Mouse (Mus musculus): ENCODE data around the gene Acsm5. TPM values are rescaled to one million over a fixed set of nuclear protein-coding genes. Genes with fewer than 3 reads are reported as not detected.

Gene Acsm5
- 0.15 TPM in 1 of 2 replicates, not detected in the other for polyA plus RNA-seq (2015; fragmentation: Nextera tagmentation; extraction: Ambion mirVana)

DNA sequence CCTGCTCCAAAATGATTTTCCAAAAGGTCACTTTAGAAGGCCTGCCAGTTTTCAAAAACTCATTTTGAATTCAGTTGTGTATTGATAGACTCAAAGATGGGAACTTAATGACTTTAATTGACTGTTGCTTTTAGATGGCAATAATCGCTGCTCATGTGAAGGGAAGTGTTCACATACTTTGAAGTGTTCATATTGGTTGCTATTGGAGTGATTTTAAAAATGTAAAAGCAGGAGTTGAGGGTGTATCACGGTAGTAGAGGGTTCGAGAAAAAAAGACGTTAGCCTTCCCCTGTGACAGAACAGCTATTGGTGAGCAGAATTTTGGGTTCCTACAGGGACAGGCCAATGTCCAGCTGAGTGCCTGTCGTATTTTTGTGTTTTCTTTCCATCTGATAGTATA is at the start of gene Acsm5:
Gene Acsm5, plus strand, starts transcription at position 301 of the 400 bp plus-strand sequence.
- no peak within 1 kb of the TSS for H3K27ac ChIP-seq
- H3K9me3 ChIP-seq = no peaks in the 10 kb centered on the region
- H3K4me2 ChIP-seq = no peak within 1 kb of the TSS

DNA sequence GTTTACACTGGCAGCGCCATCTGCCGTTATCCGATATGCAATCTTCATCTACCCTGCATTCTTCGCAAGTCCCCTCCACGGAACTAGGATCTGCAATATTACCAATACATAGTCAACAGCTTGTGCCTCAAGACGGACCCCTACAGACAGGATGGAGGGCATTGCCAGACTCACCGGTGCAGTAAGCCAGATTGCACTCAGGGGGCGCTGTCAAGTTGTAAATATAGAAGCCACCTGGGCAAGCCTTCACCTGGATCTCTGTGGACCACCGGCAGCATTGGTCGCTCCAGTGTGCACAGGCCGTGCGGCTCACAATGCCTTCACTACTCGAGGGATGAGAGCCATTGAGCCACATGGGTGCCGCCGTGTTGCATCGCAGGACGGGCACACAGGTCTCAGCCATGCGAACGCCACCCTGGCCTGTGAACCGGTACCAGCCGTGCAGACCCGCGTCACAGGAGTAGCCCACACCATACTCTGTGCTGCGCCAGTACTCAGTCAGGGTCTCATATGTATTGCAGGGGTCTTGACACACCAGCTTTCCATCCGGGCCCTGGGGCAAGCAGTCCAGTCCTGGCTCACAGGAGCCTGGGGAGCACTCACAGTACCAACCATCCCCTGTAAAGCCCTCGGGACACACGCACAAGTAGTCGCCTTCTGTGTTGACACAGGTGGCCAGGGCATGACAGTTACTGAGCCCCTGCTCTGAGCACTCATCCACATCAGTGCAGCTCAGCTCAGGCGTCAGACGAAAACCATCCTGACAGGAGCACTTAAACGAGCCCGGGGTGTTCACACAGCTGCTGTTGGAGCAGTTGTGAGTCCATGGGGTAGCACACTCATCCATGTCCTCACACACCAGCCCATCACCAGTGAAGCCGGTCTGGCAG is 42.5 kb upstream of the Acsm5 start:
- Histone ChIP-seq H3K4me3 (no peak overlapping the region), H3K4me2 (no peak overlapping the region), H3K27ac (no peak overlapping the region), H3K4me1 (no peaks in the 10 kb centered on the region), H3K27me3 (replicated peaks) (no peaks in the 10 kb centered on the region), H3K36me3 (replicated peaks) (no peaks in the 10 kb centered on the region), H3K9ac (no peak overlapping the region), H3K9me3 (no peaks in the 10 kb centered on the region)
- 80% methylated on average over 33 of the region's 33 CpGs for WGBS
- ATAC-seq (replicated peaks) = no peak

More for the DNA sequence above, at the start of gene Acsm5:
- WGBS = 65% methylated on average over 5 of the region's 5 CpGs
- no peak within 1 kb of the TSS for H3K4me3 ChIP-seq
- H3K27me3 ChIP-seq (replicated peaks) = 0 out of 2 replicates have a peak, but pooled peaks cover 4% of the 10 kb centered on the region
- no peaks in the 10 kb centered on the region for H3K36me3 ChIP-seq (replicated peaks)
- ATAC-seq (replicated peaks) = no peak
- H3K4me1 ChIP-seq = no peaks in the 10 kb centered on the region
- no peak within 1 kb of the TSS for H3K9ac ChIP-seq

DNA sequence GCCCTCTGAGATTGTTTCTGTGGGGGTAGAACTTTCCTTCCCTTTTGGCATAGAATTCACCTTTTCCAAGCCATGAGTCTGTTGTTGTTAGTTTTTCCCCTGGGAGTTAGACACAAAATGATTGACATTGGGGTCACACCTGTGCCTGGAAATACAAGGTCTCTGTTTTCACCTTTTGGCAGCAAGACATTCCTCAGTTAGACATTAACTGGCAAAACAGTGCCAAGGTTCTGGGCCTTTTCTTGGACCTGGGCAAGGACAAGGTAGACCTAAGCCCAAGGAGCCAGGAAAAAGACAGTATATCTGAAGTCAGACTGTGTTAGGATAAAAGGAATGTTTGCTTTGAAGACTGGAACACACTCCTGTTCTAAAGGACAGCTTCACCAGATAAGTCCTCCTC is 40.0 kb upstream of the Acsm5 start, which contains the start of gene Umod:
Gene Umod, minus strand, starts transcription at position 27 of the 400 bp plus-strand sequence.
- Histone ChIP-seq H3K4me2 (no peak within 1 kb of the TSS), H3K27ac (no peak within 1 kb of the TSS), H3K27me3 (replicated peaks) (no peaks in the 10 kb centered on the region), H3K36me3 (replicated peaks) (no peaks in the 10 kb centered on the region), H3K9me3 (no peaks in the 10 kb centered on the region), H3K4me1 (no peaks in the 10 kb centered on the region), H3K9ac (no peak within 1 kb of the TSS), H3K4me3 (no peak within 1 kb of the TSS)
- ATAC-seq (replicated peaks) = no peak

DNA sequence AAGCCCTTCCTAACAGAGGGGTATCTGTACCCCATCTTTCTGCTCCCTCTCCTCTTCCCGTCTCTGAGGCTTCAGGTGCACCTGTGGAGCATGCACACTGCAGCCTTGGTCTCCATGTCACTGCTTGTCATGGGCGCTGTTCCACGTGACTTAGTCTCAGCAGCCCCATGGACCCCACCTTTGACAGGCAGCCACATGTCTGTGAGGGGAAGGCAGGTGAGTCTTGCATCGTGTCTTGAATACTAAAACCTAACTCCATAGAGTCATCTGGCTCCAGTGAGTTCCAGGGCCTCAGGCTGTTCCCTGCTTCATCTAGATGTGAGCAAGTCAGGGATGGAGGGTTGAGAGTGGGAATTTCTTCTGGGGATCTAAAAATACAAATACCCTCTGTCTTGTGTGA is 35.1 kb upstream of the Acsm5 start:
- ATAC-seq (replicated peaks) = no peak
- no peaks in the 10 kb centered on the region for H3K36me3 ChIP-seq (replicated peaks)
- H3K4me2 ChIP-seq = no peak overlapping the region
- H3K27me3 ChIP-seq (replicated peaks) = no peaks in the 10 kb centered on the region
- H3K4me1 ChIP-seq = no peaks in the 10 kb centered on the region
- WGBS = 86% methylated on average over 4 of the region's 4 CpGs
- H3K27ac ChIP-seq = no peak overlapping the region
- H3K9me3 ChIP-seq = no peaks in the 10 kb centered on the region
- no peak overlapping the region for H3K4me3 ChIP-seq
- no peak overlapping the region for H3K9ac ChIP-seq

DNA sequence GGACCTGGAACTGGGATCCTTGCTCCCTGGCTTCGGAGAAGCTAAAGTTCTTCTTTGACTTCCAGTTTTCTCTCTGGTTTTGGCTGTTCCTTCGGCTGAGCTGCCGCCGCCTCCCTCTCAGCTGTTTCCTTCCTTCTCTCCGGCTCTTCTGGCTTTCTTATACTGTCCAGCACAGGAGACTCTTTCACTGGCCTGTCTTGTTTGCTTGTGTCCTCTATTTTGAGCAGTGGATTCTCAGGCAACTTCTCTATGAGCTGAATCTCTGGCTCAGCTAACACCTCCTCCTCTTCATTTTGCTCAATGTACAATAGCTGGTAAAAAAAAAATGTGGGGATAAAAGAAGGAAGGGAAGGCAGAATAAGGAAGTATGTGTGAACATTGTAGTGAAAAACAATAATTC is 32.6 kb upstream of the Acsm5 start:
- ATAC-seq (replicated peaks) = no peak
- Histone ChIP-seq H3K9me3 (no peaks in the 10 kb centered on the region), H3K27me3 (replicated peaks) (no peaks in the 10 kb centered on the region), H3K27ac (no peak overlapping the region), H3K4me3 (no peak overlapping the region), H3K36me3 (replicated peaks) (no peaks in the 10 kb centered on the region), H3K4me1 (no peaks in the 10 kb centered on the region), H3K4me2 (no peak overlapping the region), H3K9ac (no peak overlapping the region)
- 93% methylated on average over 5 of the region's 5 CpGs for WGBS

DNA sequence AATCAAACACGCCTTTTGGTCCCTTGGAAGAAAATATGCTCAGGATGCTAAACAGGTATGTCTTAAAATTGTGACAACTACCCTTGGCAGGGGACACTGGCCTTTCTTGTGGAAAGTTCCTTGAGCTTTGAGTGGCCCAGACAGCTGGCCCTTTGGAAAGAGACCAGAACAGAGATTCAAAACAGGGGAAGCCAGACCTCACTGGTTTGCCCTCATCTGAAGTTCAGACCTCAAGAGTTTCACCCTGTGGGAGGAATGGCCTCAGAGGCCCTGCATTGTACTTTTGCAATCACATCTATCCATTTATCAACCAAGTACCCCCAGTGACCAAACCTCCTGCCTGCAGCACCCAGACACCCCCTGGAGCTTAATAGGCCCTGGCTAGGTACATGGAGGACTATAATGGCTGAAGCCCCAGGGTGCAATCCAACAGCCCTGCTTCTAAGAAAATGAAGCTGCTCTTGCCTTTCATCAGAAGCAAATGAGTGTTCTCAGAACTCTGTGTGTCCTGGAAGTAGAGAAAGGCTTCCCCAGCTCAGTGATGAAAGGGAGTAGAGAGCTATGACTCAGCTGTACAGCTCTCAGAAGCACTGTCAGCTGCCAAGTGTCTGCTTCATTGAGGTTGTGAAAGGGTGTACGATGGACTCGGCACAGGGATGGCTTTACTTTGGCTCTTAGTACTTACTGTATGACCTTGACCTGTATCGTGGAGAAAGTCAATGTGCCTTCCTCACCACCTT is 29.1 kb upstream of the Acsm5 start:
- ATAC-seq (replicated peaks) = no peak
- WGBS = 87% methylated on average over 4 of the region's 4 CpGs
- Histone ChIP-seq H3K27me3 (replicated peaks) (no peaks in the 10 kb centered on the region), H3K9ac (no peak overlapping the region), H3K4me1 (no peaks in the 10 kb centered on the region), H3K27ac (no peak overlapping the region), H3K36me3 (replicated peaks) (no peaks in the 10 kb centered on the region), H3K4me3 (no peak overlapping the region), H3K9me3 (no peaks in the 10 kb centered on the region), H3K4me2 (no peak overlapping the region)

DNA sequence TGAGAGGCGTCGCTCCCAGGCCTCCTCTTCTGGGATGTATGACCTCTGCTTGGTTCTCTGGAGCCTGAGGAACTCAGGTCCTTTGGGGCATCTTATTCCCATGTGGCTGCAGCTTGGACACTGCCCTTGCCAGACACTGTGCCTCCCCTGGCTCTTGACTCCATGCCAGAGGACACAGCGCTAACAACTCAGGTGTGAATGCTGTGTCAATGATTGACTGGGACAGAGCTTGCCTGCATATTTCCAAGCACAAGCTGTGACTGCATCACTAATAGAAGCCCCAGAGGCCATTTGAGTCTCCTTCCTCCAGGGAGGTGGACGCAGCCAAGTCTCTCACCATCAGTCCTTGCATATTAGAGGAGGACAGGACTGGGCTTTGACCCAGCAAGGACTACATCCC is 8.1 kb upstream of the Acsm5 start:
- no peaks in the 10 kb centered on the region for H3K4me1 ChIP-seq
- WGBS = 88% methylated on average over 4 of the region's 4 CpGs
- H3K4me3 ChIP-seq = no peak overlapping the region
- H3K27me3 ChIP-seq (replicated peaks) = 0 out of 2 replicates have a peak, but pooled peaks cover under 1% of the 10 kb centered on the region
- H3K36me3 ChIP-seq (replicated peaks) = no peaks in the 10 kb centered on the region
- no peak overlapping the region for H3K27ac ChIP-seq
- H3K9ac ChIP-seq = no peak overlapping the region
- H3K4me2 ChIP-seq = no peak overlapping the region
- ATAC-seq (replicated peaks) = no peak
- H3K9me3 ChIP-seq = no peaks in the 10 kb centered on the region

DNA sequence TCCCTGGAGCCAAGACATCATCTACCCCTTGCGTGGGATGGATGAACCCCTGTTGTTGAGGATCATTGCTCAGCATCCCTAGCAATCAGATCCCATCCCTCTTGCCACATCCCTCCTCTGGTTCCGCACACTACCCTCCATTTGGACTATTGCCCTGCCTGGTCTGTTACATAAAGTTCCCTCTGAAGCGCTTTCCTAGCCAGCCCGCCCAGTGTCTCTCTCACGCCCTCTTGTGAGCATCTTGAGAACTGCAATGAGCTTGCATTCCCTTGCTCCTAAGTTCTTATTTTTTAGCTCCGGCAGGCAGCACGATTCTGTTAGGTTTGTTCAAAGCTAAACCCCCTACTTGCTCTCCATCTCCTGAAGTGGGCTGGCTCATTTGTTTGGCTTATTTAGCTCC is 6.2 kb upstream of the Acsm5 start:
- Histone ChIP-seq H3K4me3 (no peak overlapping the region), H3K9ac (no peak overlapping the region), H3K9me3 (no peaks in the 10 kb centered on the region), H3K27me3 (replicated peaks) (0 out of 2 replicates have a peak, but pooled peaks cover 4% of the 10 kb centered on the region), H3K4me2 (no peak overlapping the region), H3K36me3 (replicated peaks) (no peaks in the 10 kb centered on the region), H3K27ac (no peak overlapping the region), H3K4me1 (no peaks in the 10 kb centered on the region)
- no peak for ATAC-seq (replicated peaks)
- 26% methylated on average over 7 of the region's 7 CpGs for WGBS

DNA sequence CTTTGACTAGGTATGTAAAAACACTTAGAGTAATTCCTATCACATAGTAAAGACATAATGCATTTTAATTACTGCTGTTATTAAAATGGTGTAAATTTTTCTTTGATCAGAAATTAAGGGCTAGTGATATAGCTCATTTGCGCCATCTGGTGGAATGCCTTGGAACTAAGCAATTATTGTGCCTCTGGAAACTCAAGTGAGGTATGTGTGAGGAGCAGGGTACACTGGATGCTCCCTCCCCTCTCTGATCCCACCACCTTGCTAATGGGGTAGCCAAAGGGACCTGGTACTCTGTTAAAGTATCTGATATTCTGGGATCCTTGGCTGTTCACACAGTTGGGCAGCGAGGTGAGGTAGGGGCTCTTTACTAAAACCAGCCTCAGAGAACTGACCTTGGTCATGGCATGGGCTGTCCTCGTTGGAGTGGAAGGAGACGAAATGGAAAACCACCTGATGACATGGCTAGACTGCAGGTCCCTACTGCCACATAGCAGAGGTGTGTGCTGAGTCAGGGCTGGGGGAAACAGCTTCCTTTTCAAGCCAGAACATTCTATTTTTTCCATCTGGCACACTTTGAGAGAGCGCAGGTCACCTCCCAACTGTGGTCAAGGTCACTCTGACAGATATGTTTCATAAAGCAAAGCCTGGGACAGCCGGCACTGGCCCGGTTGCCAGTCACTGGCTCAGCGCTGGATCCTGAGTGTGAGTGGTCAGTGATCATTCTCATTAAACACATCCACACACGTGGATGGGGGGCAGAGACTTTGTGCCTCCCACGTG is 3.6 kb upstream of the Acsm5 start:
- 0 out of 2 replicates have a peak, but pooled peaks have one; percentile 33 for ATAC-seq (replicated peaks)
- 69% methylated on average over 10 of the region's 10 CpGs for WGBS
- H3K4me2 ChIP-seq = no peak overlapping the region
- H3K36me3 ChIP-seq (replicated peaks) = no peaks in the 10 kb centered on the region
- H3K27me3 ChIP-seq (replicated peaks) = 0 out of 2 replicates have a peak, but pooled peaks cover 4% of the 10 kb centered on the region
- H3K9ac ChIP-seq = no peak overlapping the region
- H3K4me1 ChIP-seq = no peaks in the 10 kb centered on the region
- H3K27ac ChIP-seq = no peak overlapping the region
- no peak overlapping the region for H3K4me3 ChIP-seq
- H3K9me3 ChIP-seq = no peaks in the 10 kb centered on the region

DNA sequence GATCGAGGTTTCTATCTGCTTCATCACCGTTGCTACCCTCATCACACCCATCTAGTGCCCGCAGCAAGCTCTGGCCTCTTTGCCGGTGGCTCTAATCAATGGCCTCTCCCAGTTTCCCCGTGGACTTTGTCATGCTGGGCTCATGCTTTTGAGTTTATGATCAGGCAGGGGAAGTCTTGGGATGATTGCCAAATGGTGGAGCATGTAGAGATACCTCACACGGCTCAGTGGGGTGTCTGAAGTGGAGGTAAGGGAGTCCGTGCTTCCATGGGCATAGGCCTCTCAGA is 3.0 kb upstream of the Acsm5 start:
- ATAC-seq (replicated peaks) = no peak
- 0 out of 2 replicates have a peak, but pooled peaks cover 4% of the 10 kb centered on the region for H3K27me3 ChIP-seq (replicated peaks)
- 85% methylated on average over 7 of the region's 7 CpGs for WGBS
- H3K4me1 ChIP-seq = no peaks in the 10 kb centered on the region
- no peaks in the 10 kb centered on the region for H3K9me3 ChIP-seq
- no peak overlapping the region for H3K4me3 ChIP-seq
- no peak overlapping the region for H3K4me2 ChIP-seq
- H3K36me3 ChIP-seq (replicated peaks) = no peaks in the 10 kb centered on the region
- H3K9ac ChIP-seq = no peak overlapping the region
- H3K27ac ChIP-seq = no peak overlapping the region

DNA sequence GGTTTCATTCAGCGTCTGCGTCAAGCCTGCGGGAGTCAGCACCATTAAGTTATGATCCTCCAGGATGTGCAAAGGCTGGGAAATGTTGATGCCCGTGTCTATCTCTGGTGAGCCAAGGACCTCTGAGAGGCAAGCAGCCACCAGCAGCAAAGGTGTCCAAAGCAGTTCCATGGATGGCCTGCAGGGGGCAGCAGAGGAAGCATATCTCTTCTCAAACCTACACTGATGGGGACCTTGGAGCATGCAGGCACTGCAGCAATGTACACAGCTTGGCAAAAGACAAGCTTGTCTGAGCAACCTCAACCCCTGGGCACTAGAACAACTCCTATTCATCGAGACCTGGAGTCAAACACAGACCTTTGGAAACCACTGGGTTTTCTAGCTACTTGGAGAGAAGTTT is 391 bp downstream of the Acsm5 start:
- Histone ChIP-seq H3K27ac (no peak overlapping the region), H3K9me3 (no peaks in the 10 kb centered on the region), H3K27me3 (replicated peaks) (0 out of 2 replicates have a peak, but pooled peaks cover 4% of the 10 kb centered on the region), H3K4me2 (no peak overlapping the region), H3K9ac (no peak overlapping the region), H3K4me1 (no peaks in the 10 kb centered on the region), H3K4me3 (no peak overlapping the region), H3K36me3 (replicated peaks) (no peaks in the 10 kb centered on the region)
- ATAC-seq (replicated peaks) = no peak
- WGBS = 56% methylated on average over 5 of the region's 5 CpGs

DNA sequence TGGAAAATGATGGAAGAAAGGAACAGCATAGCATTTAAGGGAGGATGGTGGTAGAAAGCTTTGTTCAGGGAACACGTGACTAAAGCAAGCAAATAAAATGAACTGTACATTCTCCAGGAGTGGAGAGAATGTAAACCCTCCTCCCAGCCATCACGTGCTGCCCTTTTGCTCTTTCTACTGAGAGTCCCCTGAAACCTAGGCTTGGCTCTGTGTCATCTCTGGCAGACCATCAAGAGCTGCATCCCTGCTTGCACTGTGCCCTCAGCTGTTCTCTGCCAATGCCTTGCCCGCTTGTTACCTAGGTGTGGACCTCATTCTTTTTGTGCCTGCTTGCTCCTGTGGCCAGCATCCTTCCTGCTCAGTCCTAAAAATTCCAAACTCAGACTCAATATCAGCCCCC is 2.6 kb downstream of the Acsm5 start:
- Histone ChIP-seq H3K4me3 (no peak overlapping the region), H3K27ac (no peak overlapping the region), H3K4me1 (peaks cover 4% of the 10 kb centered on the region; the same call in 1 of the 2 replicates), H3K9ac (no peak overlapping the region), H3K9me3 (no peaks in the 10 kb centered on the region), H3K27me3 (replicated peaks) (no peaks in the 10 kb centered on the region), H3K4me2 (no peak overlapping the region), H3K36me3 (replicated peaks) (no peaks in the 10 kb centered on the region)
- ATAC-seq (replicated peaks) = no peak
- 81% methylated on average over 3 of the region's 3 CpGs for WGBS
